Mouse (Mus musculus) kidney, postnatal 10 days (tissue): ENCODE results near the gene Eps8.
A peak's percentile ranks its signal among the peaks of the same experiment; 100 is the strongest.

Experiments
- DNase-seq: peaks from one replicate; pipeline ENCODE4 v3.0.0; 2021; ENCODE audit warnings: mixed read lengths

Eps8 gene

DNA sequence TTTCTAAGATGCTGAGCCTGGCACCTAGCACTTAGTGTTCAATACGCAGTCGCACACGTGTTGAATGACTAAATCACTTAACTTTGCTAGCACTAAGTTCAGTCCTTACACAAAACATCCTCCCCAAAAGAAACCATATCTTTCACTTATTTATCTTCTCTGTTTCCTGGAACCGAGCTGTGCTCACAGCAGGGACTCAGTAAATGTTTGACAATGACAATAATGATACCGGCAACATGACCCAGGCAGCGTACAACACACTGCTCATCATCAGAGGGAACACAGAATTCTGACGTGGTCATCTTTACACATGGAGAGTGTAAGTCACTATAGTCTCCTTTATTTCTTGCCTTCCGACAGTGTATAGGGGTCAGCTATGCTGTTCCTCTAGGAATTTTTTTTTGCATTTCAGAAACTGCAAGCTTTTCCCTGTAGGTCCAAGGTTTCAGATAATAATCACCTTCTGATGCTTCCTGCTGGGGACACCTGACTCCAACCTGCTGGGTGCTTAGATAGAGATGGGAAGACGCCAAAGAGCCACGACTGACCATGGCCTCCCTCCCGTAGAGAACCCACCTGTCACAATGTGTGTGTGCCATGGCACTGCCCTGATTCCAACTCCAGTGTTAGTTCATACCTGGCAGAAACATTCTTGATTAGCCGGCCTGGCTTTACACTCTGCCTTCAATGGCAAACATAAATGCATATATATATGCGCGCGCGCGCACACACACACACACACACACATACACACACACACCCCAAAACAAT, 46.3 kb downstream of the Eps8 start:
- no peak for DNase-seq

DNA sequence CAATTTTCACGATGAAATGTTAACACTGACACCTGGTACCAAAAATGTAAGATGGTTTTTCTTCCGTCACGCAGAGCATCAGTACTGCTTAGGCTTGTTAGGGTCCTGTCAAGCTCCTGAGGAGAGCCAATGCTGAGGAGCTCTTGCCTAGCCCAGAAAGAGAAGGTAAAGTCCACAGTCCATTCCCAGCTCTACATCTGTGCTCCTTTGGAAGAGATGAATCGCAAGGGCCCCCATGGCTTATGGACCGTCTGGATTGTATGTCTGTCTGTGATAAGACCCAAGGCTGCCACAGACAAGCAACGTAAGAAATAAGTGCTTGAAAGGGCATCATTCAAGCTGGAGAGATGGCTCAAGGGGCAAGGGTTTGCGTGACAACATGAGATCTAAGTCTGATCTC, 48.1 kb downstream of the Eps8 start:
- DNase-seq = no peak

DNA sequence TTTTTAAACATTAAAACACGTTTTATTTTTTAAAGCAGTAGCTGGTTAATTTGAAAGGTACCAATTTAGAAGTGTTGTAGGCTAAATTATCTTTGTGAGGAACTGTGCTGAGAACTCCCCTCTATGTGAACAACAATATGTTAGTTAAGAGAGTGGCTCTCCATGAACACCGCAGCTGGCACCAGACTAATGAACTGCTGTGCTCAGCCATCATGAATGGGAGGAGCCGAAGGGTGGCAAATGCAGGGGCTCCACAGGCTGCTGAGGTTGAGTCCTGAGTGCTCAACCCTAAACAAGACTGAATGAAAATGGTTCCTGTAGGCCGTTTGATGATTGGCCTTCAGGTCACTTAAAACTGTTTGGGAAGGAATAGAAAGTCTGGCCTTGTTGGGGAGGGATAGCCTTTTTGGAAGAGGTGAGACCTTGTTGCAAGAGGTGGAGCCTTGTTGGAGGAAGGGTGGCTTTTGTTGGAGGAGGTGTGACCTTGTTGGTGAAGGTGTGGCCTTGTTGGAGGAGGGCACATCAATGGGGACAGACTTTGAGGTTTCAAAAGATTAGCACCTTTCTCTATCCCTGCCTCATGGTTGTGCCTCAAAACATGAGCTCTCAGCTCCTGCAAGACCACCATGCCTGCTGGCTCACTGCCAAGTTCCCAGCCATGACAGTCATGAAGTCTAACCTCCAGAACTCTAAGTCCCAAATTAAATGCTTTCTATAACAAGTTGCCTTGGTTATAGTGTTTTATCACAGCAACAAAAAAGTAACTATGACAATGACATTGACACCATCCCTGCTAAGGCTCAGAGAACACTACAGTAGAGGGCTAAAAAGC, 50.0 kb downstream of the Eps8 start:
- DNase-seq = peak; percentile 24

DNA sequence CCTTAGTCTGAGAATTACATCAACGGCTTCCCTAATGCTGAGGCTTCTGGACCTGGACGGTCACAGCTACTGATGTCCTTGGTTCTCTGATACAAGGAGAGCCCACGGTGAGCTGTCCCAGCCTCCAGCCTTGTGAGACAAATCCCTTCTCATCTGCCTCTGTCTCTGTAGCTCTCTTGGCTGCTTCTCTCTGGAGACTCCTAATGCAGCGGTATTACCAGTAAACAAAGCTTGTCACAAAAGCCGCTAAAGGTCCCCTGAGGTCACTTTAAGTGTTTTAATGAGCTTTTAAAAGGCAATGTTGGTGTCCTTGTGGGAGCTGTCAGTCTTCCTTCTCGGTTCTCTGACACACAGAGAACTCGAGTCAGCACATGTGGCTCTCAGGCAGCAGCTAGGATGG, 56.4 kb downstream of the Eps8 start:
- no peak for DNase-seq

DNA sequence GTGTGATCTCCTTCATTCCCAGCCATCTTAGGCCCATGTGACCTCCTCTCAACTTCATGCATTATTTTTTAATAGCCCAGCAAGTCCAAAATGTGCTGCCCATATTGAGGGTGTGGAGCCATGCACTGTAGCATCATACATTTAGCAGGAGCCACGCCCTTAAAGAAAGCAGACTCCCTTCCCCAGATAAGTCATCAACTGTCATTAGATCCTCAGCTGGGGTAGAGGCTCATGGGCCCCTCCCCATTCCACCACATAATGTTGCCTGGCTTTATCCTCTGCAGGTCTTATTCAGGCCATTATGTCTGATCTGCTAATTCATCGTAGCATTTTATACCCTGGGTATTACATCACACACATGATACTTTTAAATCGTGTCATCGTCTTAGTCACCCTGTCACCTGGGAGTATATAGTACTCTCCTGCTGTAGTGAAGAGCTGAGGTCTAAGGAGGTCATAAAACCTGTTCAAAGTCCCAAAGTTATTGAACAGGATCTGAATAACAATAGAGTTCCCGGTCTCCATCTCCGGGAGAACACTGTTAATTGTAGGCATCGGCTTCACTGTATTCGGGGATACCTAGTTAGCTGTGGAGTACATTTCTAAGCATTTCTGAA, 57.1 kb downstream of the Eps8 start:
- DNase-seq = no peak

DNA sequence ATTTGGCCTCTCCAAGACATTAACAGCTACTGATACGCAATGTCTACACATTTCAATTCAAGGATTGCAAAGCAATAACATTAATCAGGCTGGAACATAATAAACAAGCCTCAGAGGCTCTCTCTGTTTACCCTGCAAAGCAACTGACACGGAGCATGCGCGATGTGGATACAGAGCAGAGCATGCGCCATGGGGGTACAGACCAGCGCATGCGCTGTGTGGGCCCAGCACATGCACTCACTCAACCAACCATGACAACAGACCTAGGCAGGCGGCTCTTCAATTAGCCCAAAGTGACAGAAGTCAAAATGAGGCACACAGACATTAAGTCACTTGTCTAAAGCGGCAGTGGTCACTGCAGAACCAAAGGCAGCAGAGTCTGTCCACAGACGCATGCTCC, 62.1 kb downstream of the Eps8 start:
- DNase-seq = no peak

DNA sequence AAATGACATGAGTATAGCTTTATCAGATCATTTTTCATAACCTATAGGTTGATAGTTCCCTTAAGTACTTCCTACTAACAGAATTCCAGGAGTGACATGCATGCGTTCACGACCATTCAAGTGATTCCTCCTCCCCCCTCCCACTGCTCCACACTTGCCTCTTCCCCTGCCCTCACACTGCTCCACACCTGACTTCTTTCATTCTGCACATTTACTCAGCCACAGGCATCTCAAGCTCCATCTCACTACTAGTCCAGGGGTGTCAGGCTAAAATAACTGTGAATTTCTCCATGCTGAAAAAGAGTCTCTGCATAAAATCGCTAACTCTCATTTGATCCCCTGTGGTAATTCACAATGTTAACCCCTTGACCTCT, 65.4 kb downstream of the Eps8 start:
- DNase-seq = no peak

DNA sequence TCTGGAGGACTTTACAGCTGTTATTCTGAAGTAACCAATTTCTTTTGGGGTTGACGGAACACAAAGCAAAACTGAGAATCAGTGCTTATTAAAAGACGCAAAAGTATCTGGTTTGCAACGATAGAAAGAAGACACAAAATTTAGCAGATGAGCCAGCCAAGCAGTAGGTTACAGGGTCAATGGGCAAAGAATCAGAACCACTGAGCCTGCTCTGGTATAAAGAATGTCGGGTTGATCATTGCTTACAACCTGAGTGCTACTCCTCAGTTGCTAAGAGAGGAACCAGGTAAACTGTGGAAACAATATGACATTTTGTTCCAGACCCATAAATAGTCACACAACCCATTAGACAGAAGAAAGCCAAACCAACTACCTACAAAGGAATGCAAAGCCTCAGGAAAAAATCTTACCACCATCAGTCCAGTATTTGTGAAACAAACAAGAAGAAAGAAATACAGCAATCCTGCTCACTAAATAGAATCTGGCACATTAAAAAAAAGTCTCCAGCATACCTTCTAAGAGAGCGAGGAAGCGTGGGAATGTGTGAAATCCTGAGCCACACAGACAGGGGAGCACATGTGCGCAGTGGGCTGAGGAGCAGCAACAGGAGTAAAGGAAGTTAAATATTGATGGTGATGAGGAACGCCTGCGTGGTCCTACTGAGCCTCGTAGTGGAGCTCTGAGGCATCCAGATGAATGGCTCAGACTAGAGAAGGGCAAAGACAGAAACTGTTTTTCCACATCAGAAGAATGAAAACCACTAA, 66.0 kb downstream of the Eps8 start:
- DNase-seq = peak; percentile 24

DNA sequence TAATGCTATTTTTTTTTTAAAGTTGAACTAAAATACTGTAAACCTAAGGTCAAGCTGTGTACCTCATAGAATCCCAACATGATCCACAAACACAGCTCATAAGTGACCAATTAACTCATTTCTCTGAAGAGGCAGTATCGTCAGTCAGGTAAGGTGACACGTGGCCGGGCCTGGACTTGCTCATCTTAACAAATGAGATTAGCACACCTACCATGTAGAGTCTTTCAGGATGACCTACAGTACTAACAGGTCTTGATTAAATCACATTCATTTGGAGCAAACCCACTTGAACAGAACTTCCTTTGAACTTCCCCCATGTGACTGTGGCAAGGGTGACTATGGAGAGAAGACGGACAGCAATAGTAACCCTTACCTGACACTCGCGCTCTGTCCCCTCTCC, 66.8 kb downstream of the Eps8 start:
- DNase-seq = peak; percentile 32

DNA sequence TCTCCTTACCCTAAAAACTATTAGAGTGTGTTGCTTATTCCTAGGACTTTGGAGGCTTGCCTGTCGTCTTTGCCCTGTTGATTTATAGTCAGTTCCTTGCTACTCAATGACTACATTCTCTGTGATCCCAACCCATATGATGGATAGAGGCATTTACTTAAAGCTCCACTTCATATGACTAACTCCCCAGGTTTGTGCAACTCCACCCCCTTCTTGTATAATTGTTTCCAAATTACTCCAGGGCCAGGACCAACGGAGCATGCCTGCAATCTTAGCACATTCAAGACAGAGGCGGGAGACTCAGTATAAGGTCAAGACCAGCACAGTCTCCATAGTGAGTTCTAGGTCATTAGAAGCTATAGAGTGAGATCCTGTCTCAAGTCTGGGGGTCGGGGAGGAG, 69.4 kb downstream of the Eps8 start:
- DNase-seq = no peak

DNA sequence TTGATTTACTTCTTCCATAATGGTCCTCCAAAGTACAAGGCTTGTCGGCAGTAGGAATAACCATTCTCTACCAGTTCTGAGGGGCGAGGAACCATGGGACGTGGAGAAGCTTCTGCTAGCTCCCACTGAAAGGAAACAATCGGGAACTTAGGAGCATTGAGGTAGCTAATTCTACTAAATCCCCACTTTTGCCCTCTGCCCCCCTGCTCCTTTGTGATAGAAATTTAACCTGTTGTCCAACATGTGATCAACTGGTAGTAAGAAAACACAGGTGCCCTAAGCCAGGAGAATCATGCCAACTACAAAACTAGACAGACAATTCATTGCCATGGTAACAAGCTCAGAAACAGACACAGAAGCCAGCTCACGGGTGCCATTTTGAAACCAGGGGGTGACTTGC, 71.6 kb downstream of the Eps8 start:
- no peak for DNase-seq

DNA sequence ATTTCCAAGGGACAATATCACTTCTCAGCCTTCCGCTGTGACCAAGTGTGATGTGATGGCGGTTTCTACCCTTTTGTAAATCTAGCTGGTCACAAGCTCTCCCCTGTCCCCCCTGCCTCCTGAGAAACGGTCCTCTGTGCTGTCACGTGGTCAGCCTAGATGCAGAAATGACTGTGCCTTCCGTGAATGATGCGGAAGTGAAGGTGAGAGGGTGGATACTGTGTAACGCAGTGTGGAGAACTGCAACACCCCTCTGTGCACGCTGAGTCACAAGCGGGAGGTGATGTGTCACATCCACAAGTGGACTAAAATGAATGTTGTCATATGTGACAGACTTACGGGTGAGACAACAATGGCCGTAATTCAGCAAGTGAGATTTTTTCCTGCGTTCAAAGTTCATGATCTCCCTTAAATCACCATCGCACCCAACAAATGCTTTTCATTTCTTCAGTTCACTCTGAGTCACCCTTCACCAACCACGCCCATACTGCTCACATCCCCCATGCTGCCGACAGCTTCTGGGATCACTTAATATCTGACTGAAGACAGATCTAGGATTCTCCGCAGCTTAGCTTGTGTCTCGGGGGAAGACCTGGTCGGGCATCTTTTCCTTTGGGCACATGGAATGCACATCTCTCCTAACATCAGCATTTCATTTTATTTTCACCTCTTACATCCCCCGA, 72.3 kb downstream of the Eps8 start:
- no peak for DNase-seq

DNA sequence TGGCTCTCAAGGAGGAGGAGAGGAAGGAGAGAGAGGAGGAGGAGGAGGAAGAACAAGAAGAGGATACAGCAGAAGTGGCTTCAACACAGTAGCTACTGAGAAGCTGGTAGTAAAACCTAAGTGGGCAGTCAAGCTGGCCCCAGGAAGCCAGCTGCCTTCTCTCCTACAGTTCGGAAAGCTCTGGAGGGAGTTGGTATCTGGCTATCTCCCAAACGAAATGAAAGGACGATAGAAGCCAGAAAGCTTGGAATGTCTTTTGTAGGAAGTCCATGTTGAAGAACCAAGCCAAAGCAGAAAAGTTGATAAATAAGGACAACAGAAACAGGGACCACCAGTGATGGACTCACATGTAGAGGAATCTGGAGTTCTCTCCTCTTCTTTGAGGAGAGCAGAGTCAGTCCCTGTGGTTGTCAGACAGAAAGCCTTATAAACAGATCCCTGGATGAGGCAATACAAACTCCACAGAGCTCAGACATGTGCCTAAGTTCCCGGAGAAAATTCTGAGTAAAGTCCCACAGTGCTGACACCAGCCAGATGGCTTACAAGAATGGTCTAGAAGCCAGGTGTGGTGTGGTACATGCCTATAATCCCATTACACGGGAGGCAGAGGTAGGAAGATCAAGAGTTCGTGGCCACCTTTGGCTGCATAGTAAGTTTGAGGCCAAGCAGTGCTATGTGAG, 73.2 kb downstream of the Eps8 start:
- DNase-seq = no peak

DNA sequence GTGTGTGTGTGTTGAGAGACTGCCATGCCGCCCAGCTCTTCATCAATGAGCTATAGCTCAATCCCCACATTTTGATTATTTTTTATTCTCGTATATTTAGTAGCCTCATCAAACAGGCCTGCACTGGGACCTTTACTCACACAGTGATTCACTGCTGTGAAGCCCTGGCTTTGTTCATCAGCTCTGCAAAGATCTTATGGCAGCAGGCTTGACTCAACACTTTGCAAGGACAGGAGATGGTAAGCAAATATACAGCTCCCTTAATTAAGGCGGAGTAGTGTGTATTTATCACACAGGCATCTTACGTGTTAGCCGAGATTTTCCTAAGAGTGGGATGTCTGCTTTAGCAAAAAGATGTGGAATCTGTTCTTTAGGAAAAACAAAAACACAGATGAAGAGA, 74.2 kb downstream of the Eps8 start:
- no peak for DNase-seq

DNA sequence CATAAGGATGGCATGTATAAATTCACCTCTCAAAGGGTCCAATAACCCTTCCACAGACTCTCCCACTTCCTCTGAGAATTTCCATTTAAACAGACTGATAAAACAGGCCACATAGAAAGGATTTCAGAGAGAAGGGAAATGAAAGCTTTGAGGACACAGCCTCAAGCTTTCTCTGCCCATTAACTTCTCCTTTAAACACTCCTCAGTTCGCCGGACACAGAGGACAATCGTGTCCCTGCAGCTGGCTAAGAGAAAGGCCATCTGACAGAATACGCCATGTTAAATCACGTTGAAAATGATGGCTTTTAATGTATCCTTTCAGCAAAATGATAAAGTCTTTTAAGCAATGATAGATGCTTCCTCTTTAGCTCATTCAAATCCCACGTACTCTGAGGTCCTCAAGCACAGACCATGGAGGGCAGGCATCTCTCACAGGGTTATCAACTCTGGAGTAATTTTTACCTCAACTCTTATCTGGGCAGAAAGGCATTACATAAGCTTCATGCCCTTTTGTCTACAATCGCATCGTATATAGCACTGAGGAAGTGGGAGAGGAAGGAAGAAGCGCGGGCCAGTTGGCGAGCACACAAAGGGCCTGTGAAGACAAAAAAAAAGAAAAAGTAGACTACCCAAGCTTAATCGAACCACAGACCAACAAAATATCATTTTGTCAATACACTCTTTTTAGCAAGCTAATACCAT, 77.9 kb downstream of the Eps8 start:
- no peak for DNase-seq

DNA sequence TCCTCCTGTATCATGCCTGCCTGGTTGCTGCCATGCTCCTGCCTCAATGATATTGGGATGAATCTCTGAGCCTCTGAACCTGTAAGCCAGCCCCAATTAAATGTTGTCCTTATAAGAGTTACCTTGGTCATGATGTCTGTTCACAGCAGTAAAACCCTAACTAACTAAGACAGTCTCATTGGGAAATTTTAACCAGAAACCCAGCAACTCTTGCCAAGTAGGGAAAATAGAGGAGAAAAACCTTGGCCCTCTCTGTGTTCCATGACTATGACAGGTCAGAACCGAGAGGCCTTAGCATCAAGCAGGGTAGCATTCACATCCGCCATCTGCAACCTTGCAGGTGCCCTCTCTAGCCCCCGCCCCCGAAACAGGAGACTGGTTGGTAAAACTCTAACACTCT, 78.6 kb downstream of the Eps8 start:
- no peak for DNase-seq

DNA sequence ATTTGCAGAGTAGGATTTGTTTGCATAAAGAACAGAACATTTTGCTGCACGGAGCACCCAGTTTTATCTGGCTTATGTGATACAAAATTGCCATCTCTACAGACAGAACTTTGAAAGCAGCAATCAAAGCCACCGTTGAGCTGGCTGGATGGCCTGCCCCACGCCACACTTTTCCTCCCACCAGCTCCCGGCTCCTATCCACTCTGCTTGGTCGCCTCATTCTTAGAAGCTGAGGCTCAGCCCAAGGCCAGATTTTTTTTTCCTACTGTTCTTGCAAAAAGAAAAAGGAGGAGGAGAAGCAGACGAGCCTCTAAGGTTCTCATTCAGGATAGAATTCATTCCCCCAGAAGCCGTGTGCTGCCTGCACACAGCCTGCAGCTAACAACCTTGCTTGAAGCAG, 80.8 kb downstream of the Eps8 start:
- no peak for DNase-seq

DNA sequence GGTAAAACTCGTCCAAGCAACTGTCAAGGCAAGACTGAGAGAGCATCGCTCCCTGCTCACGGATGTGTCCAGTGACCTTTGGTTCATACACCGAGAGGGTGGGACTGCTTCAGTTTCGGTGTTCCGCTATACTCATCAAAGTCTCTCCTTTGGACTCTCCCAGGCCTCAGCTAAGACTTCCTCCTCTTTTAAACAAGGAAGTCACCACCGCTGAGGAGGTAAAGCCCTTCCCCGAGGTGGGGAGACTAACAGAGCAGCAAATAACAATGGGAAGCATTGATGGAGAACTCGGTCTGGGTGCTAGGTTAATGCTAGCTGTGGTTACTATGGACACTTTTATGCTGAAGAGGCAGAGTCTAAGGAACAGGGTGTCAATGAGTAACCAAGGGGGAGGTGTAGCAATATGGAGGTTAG, 84.0 kb downstream of the Eps8 start:
- DNase-seq = peak; percentile 50

DNA sequence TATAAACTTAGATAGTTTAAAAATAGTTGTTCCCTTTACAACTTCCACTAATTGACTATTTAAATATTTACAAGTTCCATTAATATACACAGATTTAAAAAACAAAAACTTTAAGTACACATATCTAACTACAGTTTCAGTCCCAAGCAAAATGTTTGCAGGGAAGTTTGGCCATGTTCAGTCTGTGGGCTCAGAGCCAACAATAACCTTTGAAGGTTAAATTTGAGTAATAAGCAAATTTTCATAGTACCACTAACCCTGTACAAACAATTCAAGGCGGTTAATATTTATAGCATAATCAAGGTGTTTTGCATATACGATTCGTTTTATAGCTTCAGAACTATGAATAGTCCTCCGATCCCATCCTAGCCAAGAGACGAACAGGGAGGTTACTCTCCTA, 84.7 kb downstream of the Eps8 start:
- no peak for DNase-seq

DNA sequence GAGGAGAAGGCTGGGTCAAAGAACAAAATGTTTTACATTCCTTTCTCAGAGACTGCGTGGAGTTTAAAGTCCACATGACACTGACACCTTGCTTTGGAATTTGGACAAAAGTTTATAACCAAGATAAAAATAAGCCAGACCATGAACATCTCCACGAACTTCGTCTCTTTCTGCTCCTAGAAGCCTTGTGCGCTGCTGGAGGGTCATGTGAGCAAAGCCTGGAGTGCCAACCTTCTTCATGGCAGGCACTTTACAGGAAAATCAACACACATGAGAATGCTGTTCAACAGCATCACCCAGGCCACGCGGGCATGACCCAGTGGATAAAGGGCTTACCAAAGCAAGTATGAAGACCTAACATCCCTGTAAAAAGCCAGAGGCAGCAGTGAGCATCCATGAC, 85.6 kb downstream of the Eps8 start:
- DNase-seq = peak; percentile 42

DNA sequence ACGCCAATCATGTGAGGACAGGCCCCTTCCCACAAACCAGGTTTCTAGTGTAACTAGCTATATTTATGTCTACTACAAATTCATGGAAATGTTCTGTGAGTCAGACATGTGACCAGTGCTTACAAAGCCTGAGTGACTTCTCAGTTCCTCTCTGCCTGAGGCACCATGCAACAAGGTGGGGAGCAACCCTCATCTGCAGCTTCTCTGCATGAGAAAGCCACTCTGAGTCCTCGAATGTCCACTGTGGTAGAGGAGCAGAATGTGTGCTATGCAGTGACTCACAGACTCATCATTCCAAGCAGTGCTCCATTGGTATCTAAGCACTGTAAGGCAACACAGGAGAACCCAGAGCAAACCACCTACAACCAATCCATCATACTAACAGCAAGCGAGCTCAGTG, 88.8 kb downstream of the Eps8 start:
- DNase-seq = no peak
